Mouse (Mus musculus) brain, embryonic 14.5 days (tissue): ENCODE data around the gene Usp34.

ENCODE experiments used
- CTCF ChIP-seq: fragments of 200-500 bp; IDR thresholded peaks from 2 replicates; pipeline ENCODE4 v1.5.1; 2012; ENCODE audit warnings: inconsistent platforms, mild to moderate bottlenecking, moderate library complexity, borderline replicate concordance; ENCODE audit not compliant: insufficient read depth, insufficient read length; ENCODE audit errors: extremely low read depth
- POLR2A ChIP-seq: fragments of 200-500 bp; IDR thresholded peaks from 2 replicates; pipeline ENCODE4 v1.6.1; 2012; ENCODE audit warnings: mild to moderate bottlenecking, inconsistent platforms, borderline replicate concordance; ENCODE audit not compliant: poor library complexity, insufficient read depth, insufficient read length, severe bottlenecking; ENCODE audit errors: extremely low read depth

DNA sequence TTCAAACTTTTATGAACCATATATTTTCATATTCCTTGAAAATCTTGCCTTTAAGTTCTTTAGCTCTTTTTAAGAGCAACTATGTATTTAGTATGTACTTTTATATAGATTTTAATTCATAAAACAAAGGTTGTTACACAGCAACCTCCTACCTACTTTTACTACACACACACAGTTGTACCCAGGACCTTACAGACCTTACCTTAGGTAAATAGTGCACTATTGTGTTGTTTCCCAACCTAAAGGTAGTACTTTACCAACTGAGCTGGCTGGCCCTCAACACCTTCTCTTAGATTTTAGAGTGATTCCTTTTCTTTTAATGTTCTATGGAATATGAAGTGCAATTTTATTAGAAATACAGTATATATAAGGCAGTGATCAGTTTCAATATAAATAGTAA lies 65.8 kb downstream of the Usp34 start:
- TF ChIP-seq POLR2A: no peak
- TF ChIP-seq CTCF: no peak
